Mouse (Mus musculus) adrenal gland, adult 2 months (tissue): Measurements from ENCODE around the gene Fnip2. TPM values are rescaled to one million over a fixed set of nuclear protein-coding genes. Genes with fewer than 3 reads are reported as not detected.
A peak's percentile ranks its signal among the peaks of the same experiment; 100 is the strongest.
"Not testable (repeated sequence)": the region's sequence is repeated elsewhere in the genome, so short reads cannot be mapped to it uniquely, and the experiment has no call there.

Source experiments
- DNase-seq: peaks from one replicate; pipeline ENCODE4 v3.0.0; 2021
- long read RNA-seq: library from polyadenylated mRNA; stranded (forward); transcript quantifications from one replicate; pipeline ENCODE4 v2.0.0, GENCODE M21; 2021
- polyA plus RNA-seq: library from polyadenylated mRNA; depleted of rRNA; stranded (reverse); fragments of >200 nt; gene quantifications from 2 replicates; pipeline ENCODE4 v1.2.3, GENCODE M21; 2012; rRNA removed
- total RNA-seq, 2 experiments: library from RNA; stranded (reverse); gene quantifications; 2 replicates each; pipeline ENCODE4 v1.2.3; 2021

Gene Fnip2
- 1 to 10 TPM; 7.4 to 8.5 TPM for total RNA-seq
- 1.2 and 1.9 TPM in 2 replicates for polyA plus RNA-seq
- long read RNA-seq, result 0 reads

- DNase-seq, result peak; percentile 95
Observed at GRCm38 (mm10) chr3:79567703-79568362, at the start of gene Fnip2. Gene Fnip2 (minus strand): TSS chr3:79567796.

GRCm38 (mm10) chr3:79609886-79610285 is 42.3 kb upstream of the Fnip2 start:
- DNase-seq, result no peak

- no peak for DNase-seq
Observed at GRCm38 (mm10) chr3:79595468-79595867, 27.9 kb upstream of the Fnip2 start.

GRCm38 (mm10) chr3:79591793-79592471 is 24.3 kb upstream of the Fnip2 start:
- DNase-seq, result no peak

GRCm38 (mm10) chr3:79590863-79591792 is 23.5 kb upstream of the Fnip2 start, which contains the start of gene Ppid:
Gene Ppid (plus strand): TSS chr3:79591342.
- DNase-seq, result peak; percentile 85

GRCm38 (mm10) chr3:79589671-79590070 is 22.1 kb upstream of the Fnip2 start:
- no peak for DNase-seq

GRCm38 (mm10) chr3:79586804-79587203 is 19.2 kb upstream of the Fnip2 start:
- peak; percentile 89 for DNase-seq

GRCm38 (mm10) chr3:79579891-79580575 is 12.4 kb upstream of the Fnip2 start:
- no peak for DNase-seq

- no peak for DNase-seq
Observed at GRCm38 (mm10) chr3:79578164-79578563, 10.6 kb upstream of the Fnip2 start.

- no peak for DNase-seq
Observed at GRCm38 (mm10) chr3:79577606-79578005, 10.0 kb upstream of the Fnip2 start.

- DNase-seq, result no peak
Observed at GRCm38 (mm10) chr3:79576865-79577264, 9.3 kb upstream of the Fnip2 start.

- DNase-seq, result no peak
Observed at GRCm38 (mm10) chr3:79576468-79576816, 8.8 kb upstream of the Fnip2 start.

- DNase-seq, result no peak
Observed at GRCm38 (mm10) chr3:79575576-79576467, 8.2 kb upstream of the Fnip2 start.

- DNase-seq, result no peak
Observed at GRCm38 (mm10) chr3:79574336-79574735, 6.7 kb upstream of the Fnip2 start.

GRCm38 (mm10) chr3:79573376-79573775 is 5.8 kb upstream of the Fnip2 start:
- DNase-seq, result not testable (repeated sequence)

- no peak for DNase-seq
Observed at GRCm38 (mm10) chr3:79572399-79572798, 4.8 kb upstream of the Fnip2 start.

- no peak for DNase-seq
Observed at GRCm38 (mm10) chr3:79569351-79569681, 1.7 kb upstream of the Fnip2 start.

- DNase-seq, result no peak
Observed at GRCm38 (mm10) chr3:79568629-79569350, 1.2 kb upstream of the Fnip2 start.

- no peak for DNase-seq
Observed at GRCm38 (mm10) chr3:79566716-79567691, 592 bp downstream of the Fnip2 start.
